Mouse (Mus musculus): ENCODE measurements at regions not wholly inside any gene's neighbourhood (a gene's known extent, or its start where the extent isn't known, plus 50 kb on each side); places are given as distances from the start of the nearest gene placed in this dataset.

DNA sequence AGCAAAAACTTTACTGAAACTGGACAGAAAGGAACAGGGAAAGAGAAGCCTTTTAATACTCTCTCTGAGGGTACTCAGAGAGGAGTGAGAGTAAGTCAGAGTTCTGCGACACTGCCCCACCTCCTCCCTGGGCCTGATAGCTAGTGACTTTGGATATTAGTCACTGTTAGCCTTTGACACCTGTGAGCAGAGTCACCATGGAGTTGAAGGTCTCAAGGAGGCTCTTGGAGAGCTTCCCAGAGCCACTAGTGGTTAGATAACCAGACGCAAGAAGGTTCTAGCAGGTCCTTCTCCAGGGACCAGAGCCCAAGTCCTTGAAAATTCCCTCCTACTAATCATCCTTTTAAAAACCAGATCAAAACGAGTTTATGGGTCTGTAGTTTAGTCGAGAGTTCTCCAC lies 94.3 kb downstream of the Brms1l start:
- DNase-seq (ENCODE audit: low spot score in 2 of 2), result no peak

DNA sequence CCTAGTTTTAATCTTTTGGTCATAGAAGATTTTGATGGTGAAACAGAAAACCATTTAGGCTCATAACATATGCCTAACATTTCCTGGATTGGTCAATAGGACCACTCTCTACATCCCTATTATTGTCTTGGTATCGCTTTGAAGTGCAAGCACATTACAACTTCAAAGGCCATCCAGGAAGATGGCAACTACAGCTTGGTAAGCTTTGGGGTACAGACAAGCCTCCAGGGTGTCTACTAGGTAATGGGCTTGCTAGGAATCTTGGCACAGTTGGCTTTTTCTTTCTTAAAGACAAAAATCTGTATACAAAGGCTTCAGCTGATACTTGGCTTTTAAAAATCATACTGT lies 90.8 kb downstream of the Brms1l start:
- DNase-seq (ENCODE audit: low spot score in 2 of 2), result no peak

DNA sequence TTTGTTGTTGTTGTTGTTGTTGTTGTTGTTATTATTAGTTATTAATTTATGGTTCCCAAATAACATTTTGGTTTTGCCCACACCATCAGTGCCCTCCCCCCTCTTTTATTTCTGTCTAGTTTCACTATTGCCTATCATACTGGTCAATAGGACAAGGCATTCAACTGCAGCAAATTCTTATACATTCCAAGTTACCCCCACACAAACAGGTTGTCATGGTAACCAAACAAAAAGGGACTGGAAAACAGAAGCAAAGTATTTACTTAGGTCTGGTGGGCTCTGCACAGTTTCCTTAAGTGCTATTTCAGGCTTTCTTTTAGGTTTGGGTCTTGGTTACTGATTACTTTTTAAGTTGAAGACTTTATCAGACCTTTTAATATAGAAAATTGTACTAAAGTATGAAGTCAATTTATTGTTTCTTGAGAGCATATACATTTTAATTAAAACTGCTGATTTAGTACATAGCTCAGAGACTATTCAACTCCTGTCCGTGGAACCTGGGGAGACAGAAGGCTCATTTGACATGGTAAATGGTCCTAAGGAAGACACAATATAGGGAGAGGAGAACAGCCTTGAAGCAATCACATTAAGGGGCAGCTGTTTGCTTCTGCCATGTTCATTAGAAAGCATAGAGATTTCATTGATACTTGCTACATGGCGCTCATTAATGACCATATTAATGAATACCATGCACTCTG lies 90.3 kb downstream of the Brms1l start:
- DNase-seq (ENCODE audit: low spot score in 2 of 2), result no peak
